Mouse (Mus musculus) liver, embryonic 14.5 days (tissue): Measurements from ENCODE around the gene Tspan13.

Source experiments
- CTCF ChIP-seq: IDR thresholded peaks from 2 replicates; pipeline ENCODE4 v1.5.1; 2016; ENCODE audit warnings: antibody characterized with exemption, low read depth, control low read depth
- EP300 ChIP-seq: IDR thresholded peaks from 2 replicates; pipeline ENCODE4 v1.6.1; 2016; ENCODE audit warnings: antibody characterized with exemption, low read depth

- no peak for TF ChIP-seq EP300
- no peak for TF ChIP-seq CTCF
Observed at GRCm38 (mm10) chr12:35979625-35980024, 62.7 kb downstream of the Tspan13 start.
